Mouse (Mus musculus) stomach, postnatal 0 days (tissue): ENCODE data around the gene Umps. TPM values are rescaled to one million over a fixed set of nuclear protein-coding genes. Genes with fewer than 3 reads are reported as not detected.

Experiments used
- ATAC-seq: fragments of 200-750 bp; cut with Nextera tagmentation; 2 replicates; pipeline ENCODE4 v1.8.0; 2017; ENCODE audit not compliant: low FRiP score, low TSS enrichment
- DNase-seq: peaks from one replicate; pipeline ENCODE4 v3.0.0-alpha.2; 2016; ENCODE audit warnings: low spot score
- H3K27ac ChIP-seq: fragments of 300-500 bp; sonication (generic); replicated peaks from 2 replicates; pipeline ENCODE4 v1.5.1; 2014; ENCODE audit warnings: mild to moderate bottlenecking, control low read depth
- H3K27me3 ChIP-seq: fragments of 300-500 bp; sonication (generic); 2 replicates; pipeline ENCODE4 v1.6.1; 2014; ENCODE audit warnings: low read length; ENCODE audit not compliant: control insufficient read depth, insufficient read depth
- H3K36me3 ChIP-seq: fragments of 300-500 bp; sonication (generic); 2 replicates; pipeline ENCODE4 v1.6.1; 2014; ENCODE audit warnings: low read length, mixed read lengths; ENCODE audit not compliant: control insufficient read depth, insufficient read depth
- H3K4me1 ChIP-seq: fragments of 300-500 bp; sonication (generic); replicated peaks from 2 replicates; pipeline ENCODE4 v1.6.1; 2014; ENCODE audit warnings: antibody characterized with exemption; ENCODE audit not compliant: control insufficient read depth, insufficient read depth
- H3K4me2 ChIP-seq: fragments of 300-500 bp; sonication (generic); replicated peaks from 2 replicates; pipeline ENCODE4 v1.6.1; 2014; ENCODE audit warnings: low read depth, mild to moderate bottlenecking, control low read depth, moderate library complexity
- H3K4me3 ChIP-seq: fragments of 300-500 bp; sonication (generic); 2 replicates; pipeline ENCODE4 v1.5.1; 2014; ENCODE audit warnings: low read depth, low read length, control low read depth
- H3K9ac ChIP-seq: fragments of 300-500 bp; sonication (generic); 2 replicates; pipeline ENCODE4 v1.6.1; 2014; ENCODE audit warnings: mild to moderate bottlenecking, low read length, control low read depth, mixed read lengths
- H3K9me3 ChIP-seq: fragments of 300-500 bp; sonication (generic); 2 replicates; pipeline ENCODE4 v1.6.1; 2016; ENCODE audit warnings: low read length; ENCODE audit not compliant: control insufficient read depth
- CTCF ChIP-seq: IDR thresholded peaks from 2 replicates; pipeline ENCODE4 v1.5.1; 2016; ENCODE audit warnings: antibody characterized with exemption, low read depth, mild to moderate bottlenecking, moderate library complexity
- EP300 ChIP-seq: optimal IDR thresholded peaks from 2 replicates; pipeline ENCODE3; 2016; ENCODE audit warnings: antibody characterized with exemption
- WGBS: fragments of 180-500 bp; shearing (Covaris S2); extraction: QIAGEN DNeasy Blood & Tissue Kit; methylation state at CpG from one replicate; pipeline ENCODE4 v1.1.7; 2014; 5-methylcytosine and 5-hydroxymethylcytosine counted together
- polyA plus RNA-seq: library from polyadenylated mRNA; unstranded; fragments of >200 nt; fragmentation: Nextera tagmentation; extraction: Ambion mirVana; gene quantifications from 2 replicates; pipeline ENCODE4 v1.2.1, GENCODE M21; 2015

The Umps gene
- polyA plus RNA-seq, 1 experiment from 2014 or later: 24.0 TPM

GRCm38 (mm10) chr16:34003566-34004127, 36.8 kb upstream of the Umps start:
- TF ChIP-seq EP300 (no peak), CTCF (no peak)
- Histone ChIP-seq H3K4me3 (no peak overlapping the region), H3K4me2 (no peak overlapping the region), H3K4me1 (no peaks in the 10 kb centered on the region; the same call in 1 of the 2 replicates), H3K9ac (no peak overlapping the region), H3K36me3 (no peaks in the 10 kb centered on the region), H3K9me3 (no peaks in the 10 kb centered on the region), H3K27ac (no peak overlapping the region; the same call in 1 of the 2 replicates), H3K27me3 (no peaks in the 10 kb centered on the region)
- 70% methylated on average over 10 of the region's 10 CpGs for whole genome bisulfite sequencing
- DNase-seq (no peak), ATAC-seq (no peak)

- ATAC-seq: peak; percentile 93
These were observed 33.9 kb upstream of the Umps start for GRCm38 (mm10) chr16:34000715-34001114.

GRCm38 (mm10) chr16:33999388-33999787, 32.5 kb upstream of the Umps start:
- peak; percentile 66 for DNase-seq
- ATAC-seq: no peak
- Histone ChIP-seq H3K4me3 (no peak overlapping the region), H3K9ac (no peak overlapping the region), H3K4me2 (no peak overlapping the region), H3K36me3 (no peaks in the 10 kb centered on the region), H3K4me1 (no peaks in the 10 kb centered on the region; the same call in 1 of the 2 replicates), H3K27ac (no peak overlapping the region), H3K27me3 (no peaks in the 10 kb centered on the region), H3K9me3 (no peaks in the 10 kb centered on the region)
- TF ChIP-seq EP300: no peak
- peak; percentile 79 for TF ChIP-seq CTCF
- WGBS: 22% methylated on average over 3 of the region's 3 CpGs

More at GRCm38 (mm10) chr16:34000715-34001114, 33.9 kb upstream of the Umps start:
- WGBS: 30% methylated on average over 8 of the region's 8 CpGs
- no peaks in the 10 kb centered on the region for H3K36me3 ChIP-seq
- H3K9me3 ChIP-seq: no peaks in the 10 kb centered on the region
- no peak overlapping the region for H3K9ac ChIP-seq
- no peak overlapping the region for H3K4me3 ChIP-seq
- no peak for TF ChIP-seq EP300
- no peak for TF ChIP-seq CTCF
- no peaks in the 10 kb centered on the region for H3K27me3 ChIP-seq
- no peak overlapping the region for H3K4me2 ChIP-seq
- peak overlapping the region; percentile 42; the same call in 1 of the 2 replicates for H3K27ac ChIP-seq
- peak; percentile 79 for DNase-seq
- no peaks in the 10 kb centered on the region; the same call in 1 of the 2 replicates for H3K4me1 ChIP-seq

GRCm38 (mm10) chr16:33998011-33998410, 31.2 kb upstream of the Umps start:
- Histone ChIP-seq H3K9ac (no peak overlapping the region), H3K27ac (no peak overlapping the region), H3K4me1 (no peaks in the 10 kb centered on the region; the same call in 1 of the 2 replicates), H3K36me3 (no peaks in the 10 kb centered on the region), H3K9me3 (no peaks in the 10 kb centered on the region), H3K4me3 (no peak overlapping the region), H3K27me3 (no peaks in the 10 kb centered on the region), H3K4me2 (no peak overlapping the region)
- ATAC-seq: no peak
- DNase-seq: no peak
- TF ChIP-seq CTCF: no peak
- no peak for TF ChIP-seq EP300
- 80% methylated on average over 6 of the region's 6 CpGs for WGBS

GRCm38 (mm10) chr16:33996030-33996429, 29.2 kb upstream of the Umps start:
- Histone ChIP-seq H3K9me3 (no peaks in the 10 kb centered on the region), H3K27me3 (no peaks in the 10 kb centered on the region), H3K27ac (no peak overlapping the region), H3K4me1 (no peaks in the 10 kb centered on the region; the same call in 1 of the 2 replicates), H3K4me3 (no peak overlapping the region), H3K36me3 (no peaks in the 10 kb centered on the region), H3K4me2 (no peak overlapping the region), H3K9ac (no peak overlapping the region)
- DNase-seq (peak; percentile 73), ATAC-seq (no peak)
- TF ChIP-seq EP300: no peak
- TF ChIP-seq CTCF: peak; percentile 94
- WGBS: 4% methylated on average over 5 of the region's 5 CpGs

GRCm38 (mm10) chr16:33995496-33995895, 28.7 kb upstream of the Umps start:
- H3K27me3 ChIP-seq: no peaks in the 10 kb centered on the region
- WGBS: 77% methylated on average over 3 of the region's 3 CpGs
- no peaks in the 10 kb centered on the region for H3K9me3 ChIP-seq
- H3K4me1 ChIP-seq: no peaks in the 10 kb centered on the region
- H3K4me2 ChIP-seq: no peak overlapping the region
- no peak overlapping the region for H3K27ac ChIP-seq
- DNase-seq (no peak), ATAC-seq (no peak)
- no peak overlapping the region for H3K9ac ChIP-seq
- TF ChIP-seq EP300 (no peak), CTCF (no peak)
- H3K4me3 ChIP-seq: no peak overlapping the region
- no peaks in the 10 kb centered on the region for H3K36me3 ChIP-seq
